Mouse (Mus musculus) activated CD4-positive, CD25-positive, alpha-beta regulatory T cell, adult 4 months (primary cell): ENCODE data around the gene Ccdc88b. TPM values are rescaled to one million over a fixed set of nuclear protein-coding genes. Genes with fewer than 3 reads are reported as not detected.

Experiments
- ATAC-seq: one replicate; pipeline ENCODE4 v1.8.0; 2017
- polyA plus RNA-seq, 2 experiments: library from polyadenylated mRNA; unstranded; fragments of 100-300 nt; shearing (Covaris generic); gene quantifications; one replicate each; pipeline ENCODE4 v1.2.1; 2017

Ccdc88b gene
- polyA plus RNA-seq, 2 experiments from 2014 or later, result 3.8 to 6.5 TPM

DNA sequence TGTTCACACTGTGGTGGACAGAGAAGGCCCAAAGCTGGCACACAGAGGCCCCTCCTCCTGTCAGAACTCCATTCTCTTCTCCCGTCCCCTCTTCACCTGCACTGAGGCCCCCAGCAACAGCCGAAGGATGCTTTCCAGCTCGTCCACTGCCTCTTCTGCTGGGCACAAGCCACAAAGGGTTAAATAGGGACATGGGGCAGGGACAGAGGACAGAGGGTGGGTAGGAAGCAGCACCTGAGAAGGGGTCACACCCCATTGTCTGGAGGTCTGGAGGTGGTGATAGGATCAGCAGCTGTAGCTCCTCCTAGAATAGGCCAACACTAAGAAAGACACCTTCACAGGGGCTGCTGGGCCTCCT lies 1.0 kb downstream of the Ccdc88b start:
- ATAC-seq, result no peak

DNA sequence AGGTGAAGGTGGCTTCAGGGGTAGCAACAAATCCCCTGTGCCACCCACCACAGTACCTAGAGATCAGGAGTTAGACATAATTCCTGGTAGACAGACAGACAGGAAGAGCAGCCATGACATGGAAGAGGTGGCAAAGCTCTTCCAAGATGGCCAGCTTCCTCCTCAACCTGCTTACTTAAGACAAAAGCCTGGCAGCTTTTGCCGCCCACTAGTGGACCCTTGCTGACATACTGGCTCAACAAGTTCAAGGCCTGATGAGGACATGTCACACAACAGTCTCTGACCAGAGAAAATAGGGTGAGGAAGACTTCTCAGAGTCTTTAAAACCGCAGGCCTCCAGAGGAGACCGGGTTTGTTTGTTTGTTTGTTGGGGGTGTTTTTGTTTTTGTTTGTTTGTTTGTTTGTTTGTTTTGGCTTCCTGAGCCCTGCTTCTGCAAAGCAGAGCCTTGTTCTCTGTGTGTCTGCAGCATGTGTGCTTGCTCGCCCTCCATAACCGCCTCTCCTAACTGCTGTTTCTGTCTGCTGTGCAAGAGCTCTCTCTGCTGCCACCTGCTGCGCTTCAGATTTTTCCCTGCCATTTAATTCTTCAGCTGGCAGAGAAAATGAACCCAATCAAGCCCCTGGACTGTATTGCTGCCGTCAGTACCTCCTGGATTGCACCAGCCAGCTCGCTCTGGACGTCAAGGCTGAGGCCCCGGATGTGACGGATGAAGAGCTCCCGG lies 1.6 kb downstream of the Ccdc88b start:
- no peak for ATAC-seq

DNA sequence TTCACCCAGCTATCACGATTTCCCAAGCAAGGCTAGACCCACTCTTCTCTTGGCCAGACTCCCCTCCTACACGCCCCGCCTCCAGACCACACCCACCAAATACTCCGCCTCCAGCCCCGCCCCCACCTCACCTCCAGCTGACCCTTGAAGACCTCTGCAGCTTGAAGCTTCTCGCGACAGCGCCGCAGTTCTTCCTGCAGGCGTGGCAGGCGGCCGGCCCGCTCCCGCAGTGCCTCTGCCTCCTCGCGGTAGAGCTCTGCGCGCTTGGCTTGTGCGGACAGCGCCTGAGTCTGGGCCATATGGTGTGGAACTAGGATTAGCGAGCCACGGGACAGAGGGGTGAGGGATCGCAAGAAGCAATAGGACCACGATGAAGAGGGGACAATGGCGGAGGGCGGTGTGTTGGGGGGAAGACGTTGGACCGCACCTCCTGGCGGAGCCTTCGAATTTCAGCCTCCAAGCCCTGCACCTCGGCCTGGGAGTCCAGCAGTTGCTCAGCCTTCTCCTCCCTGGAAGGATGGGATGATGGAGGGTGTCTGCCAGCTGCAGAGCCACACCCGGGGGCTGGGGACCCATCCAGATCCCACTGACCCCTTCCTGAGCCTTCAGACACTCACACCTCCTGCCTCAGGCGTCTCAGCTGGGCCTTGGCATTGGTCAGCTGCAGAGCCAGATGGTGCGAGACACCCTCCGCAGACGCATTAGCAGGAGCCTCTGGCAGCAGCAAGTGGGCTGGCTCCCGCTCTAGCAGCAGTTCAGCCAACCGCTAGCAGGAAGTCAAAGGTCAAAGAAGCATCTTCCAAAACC lies 2.6 kb downstream of the Ccdc88b start:
- no peak for ATAC-seq

DNA sequence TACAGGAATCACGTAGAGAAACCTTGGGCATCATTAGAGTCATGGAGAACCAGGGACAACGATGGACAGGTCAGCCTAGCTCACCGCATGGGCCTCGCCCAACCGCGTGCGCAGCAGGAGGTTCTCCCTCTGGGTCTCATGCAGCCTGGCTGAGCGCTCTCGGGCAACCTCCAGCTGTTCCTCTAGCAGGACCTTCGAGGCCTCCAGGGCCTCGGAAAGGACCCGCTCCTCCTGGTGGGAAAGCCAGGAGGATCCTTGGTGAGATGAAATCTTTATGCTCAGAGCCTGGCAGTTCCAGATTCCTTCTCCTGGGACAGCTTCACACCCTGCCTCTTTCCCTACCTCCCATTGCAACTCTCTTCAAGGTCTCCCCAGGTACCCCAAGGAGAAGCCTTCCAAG lies 3.4 kb downstream of the Ccdc88b start:
- ATAC-seq, result no peak

DNA sequence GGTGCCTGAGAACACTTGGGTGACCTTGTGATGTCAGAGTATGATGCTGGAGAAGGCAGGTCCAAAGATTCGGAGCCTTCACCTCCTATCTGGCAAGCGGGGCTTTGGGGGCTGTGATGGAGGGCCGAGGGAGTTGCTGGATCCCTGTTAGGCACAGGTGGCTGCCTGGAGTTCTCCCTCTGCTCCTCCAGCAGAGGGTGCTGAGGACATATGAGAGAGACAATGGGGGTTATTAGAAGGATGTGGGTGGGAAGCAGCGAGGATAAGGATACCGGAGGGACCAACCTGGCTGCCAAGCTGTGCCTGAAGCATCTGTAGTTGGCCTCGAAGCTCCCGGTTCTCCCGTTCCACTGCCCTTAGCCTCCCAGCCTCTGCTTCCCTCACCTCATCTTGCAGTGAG lies 4.1 kb downstream of the Ccdc88b start:
- no peak for ATAC-seq

DNA sequence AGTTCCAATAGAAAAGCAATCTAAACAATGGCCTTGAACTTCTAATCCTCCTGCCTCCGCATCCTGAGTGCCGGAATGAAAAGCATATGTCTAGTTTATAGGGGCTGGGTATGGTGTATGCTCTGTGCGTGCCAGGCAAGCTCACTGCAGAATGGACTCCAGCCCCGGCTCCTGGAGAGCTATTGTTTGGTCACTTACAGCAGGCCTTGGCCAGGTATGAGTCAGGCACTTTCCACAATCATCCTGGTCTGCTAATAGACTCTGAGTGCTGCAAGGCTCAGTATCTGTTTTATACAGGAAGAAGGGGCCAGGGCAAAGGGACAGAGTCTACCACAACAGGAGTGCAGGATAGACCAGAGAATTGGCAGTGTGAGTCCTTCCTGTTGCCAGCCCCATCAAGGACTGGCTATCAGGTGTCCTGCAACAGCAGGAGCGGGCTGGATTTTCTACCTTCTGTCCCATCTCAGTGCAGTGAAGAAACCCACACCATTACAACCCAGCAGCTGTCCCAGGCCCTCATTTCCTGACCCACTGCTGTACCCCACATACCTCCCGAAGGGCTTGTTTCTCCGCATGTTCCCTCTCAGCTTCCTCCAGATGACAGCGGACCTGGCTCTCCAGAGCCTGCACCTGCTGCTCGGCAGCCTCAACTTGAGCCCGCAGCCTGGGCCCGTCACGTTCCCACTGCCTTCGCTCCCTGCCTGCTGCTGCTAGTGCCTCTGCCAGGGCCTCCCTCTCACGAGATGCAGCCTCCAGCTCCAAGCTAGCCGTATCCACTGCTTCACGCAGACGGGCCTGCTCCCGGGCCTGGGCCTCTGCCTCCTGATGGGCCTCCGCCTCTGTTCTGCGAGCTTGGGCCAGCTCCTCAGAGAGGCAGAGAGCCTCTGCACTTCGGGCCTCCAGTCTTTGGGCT lies 5.4 kb downstream of the Ccdc88b start:
- ATAC-seq, result no peak

DNA sequence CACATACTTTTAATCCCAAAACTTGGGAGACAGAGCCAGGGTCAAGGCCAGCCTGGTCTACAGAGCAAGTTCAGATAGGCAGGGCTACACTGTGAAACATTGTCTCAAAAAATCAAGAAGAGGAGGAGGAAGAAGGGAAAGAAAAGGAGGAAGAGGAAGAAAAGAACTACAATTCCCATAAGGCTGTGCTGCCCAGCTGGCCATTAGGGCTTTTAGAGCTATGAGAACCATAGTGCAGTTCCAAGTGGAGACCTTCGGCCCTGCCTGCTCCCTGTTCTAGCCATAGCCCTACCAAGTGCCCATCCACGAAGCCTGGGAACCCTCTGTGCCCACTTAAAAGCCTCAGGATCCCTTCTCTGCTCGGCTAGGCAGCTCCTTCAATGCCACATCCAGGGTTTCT lies 6.5 kb downstream of the Ccdc88b start:
- no peak for ATAC-seq

DNA sequence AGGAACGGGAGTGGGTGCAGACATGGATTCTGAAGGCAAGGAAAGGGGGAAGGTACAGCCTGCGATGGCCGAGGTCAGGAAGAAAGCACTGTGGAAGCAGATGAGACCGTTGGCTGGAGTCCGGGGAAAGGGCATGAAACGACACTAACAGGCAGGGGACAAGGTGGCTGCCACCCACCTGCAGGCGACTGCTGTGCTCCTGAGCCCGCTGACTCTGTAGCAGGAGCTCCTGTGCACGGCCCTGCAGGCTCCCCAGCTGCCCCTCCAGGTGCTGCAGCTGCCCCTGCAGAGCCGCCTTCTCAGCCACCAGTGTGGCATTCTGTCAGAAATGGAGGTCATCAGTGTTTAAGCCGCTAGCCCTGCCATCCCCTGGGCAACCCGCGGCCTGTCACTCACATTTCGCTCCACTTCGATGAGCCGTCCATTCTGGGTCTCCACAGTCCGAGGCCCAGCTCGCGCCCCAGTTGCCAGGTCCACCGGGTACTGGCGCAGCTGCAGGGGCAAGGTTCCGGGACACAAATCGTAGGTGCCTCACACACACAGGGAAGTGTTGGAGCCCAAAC lies 8.4 kb downstream of the Ccdc88b start:
- ATAC-seq, result no peak

DNA sequence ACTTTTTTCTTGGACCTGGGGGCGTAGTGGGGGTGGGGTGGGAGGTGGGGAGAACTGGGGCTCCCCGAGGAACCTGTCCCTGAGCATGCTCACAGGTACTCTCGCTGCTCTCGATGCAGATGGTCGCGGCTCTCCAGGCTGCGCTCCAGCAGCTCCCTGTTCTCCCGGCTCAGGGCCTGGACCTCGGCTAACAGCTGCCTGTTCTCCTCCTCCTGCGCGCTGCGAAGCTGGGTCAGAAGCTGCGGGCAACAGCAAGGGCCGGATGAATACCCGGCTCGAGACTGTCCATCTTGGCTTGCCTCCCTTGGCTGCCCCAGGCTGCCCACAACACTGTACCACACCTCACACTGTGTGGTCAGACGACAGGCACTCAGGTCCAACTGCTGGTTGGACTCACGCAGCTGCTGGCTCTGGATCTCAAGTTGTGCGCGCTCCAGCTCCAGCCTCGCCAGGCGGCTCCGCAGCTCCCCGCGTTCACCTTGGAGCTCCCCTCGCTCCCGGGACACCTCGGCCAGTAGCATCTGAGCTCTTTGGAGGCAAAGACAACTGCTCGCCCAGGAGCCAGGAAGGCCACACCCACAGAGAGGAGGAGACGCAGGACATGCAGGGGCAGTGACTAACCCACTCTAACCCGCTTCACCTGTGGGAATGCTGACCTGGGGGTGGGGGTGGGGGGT lies 10.0 kb downstream of the Ccdc88b start:
- ATAC-seq, result no peak

DNA sequence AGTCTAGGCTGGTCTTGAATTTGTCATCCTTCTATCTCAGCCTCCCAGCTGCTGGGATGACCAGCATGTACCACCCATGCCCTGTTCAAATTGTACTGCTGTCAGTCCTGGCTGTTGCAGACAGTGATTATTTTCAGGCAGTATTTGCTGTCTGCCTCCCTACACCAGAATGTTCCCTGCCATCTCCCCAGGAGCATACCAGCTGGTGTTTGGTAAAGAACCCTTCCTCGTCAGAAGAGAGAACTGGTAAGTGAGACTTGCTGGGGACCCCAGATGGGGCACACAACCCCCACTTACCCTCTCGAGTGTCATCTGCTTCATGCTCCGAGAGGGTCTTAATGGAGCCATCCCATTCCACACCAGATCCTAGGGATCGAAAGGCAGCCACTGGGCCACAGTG lies 12.0 kb downstream of the Ccdc88b start:
- no peak for ATAC-seq

DNA sequence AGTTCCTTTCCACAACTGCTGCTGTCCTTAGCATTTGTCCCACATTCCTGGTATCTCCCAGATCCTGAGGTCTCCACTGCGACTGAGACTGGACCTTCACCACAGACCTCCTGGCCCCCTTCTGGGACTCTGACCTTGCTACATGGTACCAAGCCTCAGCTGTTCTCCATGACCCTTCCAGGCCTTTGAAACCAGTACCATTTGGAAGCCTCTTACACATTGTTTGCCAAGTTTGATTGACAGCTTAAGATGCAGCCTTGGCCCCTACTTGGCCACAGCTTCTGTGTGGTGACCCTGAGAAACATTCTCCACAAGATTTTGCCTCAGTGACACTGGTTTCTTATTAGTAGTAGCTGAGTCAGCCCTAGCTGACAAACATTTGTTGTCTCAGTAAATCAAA lies 15.7 kb downstream of the Ccdc88b start:
- ATAC-seq, result no peak

DNA sequence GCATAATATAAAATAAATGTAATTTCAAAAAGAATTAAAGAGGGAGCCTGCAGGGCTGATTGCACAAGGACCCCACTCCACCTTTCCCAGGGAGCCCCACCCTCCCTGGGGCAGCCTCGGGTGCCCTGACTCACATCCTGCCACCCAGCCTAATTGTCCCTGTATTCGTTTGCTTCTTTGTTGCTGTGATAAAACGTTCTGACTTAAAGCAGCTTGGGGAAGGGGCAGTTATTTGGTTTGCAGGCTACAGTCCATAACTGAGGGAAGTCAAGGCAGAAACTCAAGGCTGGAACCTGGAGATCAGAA lies 16.8 kb downstream of the Ccdc88b start:
- ATAC-seq, result peak; percentile 48

DNA sequence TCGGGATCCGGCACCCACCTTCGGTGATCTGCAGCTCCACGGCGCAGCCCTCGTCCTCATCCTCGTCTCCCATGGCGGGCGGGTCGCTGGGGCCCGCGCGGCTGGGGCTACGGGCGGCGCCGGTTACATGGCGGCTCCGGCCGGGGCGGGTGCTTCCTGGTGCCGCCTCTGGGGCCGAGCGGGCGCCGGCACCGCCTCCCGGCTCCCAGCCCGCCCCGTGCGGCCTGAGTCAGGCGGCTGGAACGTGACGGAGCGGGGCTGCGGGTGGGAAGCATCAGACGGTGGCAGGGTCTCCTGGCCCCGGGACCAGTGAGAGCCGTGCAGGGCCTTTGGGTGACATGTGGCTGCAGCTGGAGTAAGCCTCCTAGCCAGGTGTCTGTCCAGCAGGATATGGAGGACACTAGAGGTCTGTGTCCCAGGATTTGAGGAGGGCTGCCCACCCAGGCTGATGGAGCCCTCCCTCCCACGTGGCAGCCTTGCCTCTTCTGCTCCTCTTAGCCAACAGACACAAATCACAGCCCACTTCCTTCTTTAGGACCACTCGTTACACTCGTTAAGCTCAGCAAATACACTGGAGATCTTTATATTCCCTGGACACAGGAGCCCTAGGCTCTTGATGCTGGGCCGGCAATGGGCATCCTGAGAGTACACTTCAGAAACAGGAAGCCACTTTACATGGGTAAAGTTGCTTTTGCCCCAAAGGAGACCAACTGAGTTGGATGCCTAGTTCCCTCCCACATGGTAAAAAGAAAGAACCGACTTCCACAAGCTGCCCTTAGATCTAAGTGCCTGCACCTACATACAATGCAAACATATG lies 17.3 kb downstream of the Ccdc88b start, which contains the start of gene Rps6ka4:
Gene Rps6ka4 (minus strand): TSS at position 162 of the 817 bp plus-strand sequence.
- ATAC-seq, result peak; percentile 58

DNA sequence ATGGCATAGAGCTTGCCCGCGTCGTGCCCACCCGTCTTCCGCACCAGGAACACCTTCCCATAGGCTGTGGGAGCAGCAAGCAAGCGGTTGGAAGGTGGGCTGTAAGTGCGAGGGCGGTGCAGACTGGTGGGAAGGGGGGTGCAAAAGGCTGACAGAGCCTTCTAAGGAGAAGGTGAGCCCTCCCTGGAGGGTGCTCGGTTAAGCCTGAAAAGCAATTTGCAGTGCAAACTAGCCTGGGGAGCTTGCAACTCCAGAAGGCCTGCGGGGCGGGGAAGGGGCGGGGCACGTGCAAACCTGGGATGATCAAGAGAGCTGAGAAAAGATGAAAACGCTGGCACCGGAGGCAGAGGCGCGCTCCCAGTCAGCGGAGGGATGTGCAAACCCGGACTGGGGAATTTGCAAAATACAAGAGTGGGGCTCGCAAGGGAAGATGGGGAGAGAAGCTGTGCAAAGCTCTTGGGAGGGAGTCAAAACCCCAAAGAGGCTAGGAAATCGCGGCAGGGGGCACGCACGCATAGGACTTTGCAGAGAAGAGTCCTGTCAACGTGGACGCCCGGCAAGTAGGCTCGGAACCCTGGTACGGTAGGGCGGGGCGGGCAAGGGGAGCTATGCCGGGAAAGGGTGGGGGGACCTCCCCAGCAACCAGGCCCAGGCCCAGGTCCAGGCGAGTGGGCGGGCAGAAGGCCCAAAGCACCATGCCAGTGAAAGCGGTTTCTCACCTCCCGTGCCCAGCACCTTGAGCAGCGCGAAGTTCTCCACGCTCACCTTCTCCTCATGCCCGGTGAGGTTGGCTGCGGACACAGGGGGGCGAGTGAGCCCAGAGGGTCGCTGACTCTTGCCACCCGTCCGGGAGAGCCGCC lies 18.2 kb downstream of the Ccdc88b start:
- no peak for ATAC-seq

DNA sequence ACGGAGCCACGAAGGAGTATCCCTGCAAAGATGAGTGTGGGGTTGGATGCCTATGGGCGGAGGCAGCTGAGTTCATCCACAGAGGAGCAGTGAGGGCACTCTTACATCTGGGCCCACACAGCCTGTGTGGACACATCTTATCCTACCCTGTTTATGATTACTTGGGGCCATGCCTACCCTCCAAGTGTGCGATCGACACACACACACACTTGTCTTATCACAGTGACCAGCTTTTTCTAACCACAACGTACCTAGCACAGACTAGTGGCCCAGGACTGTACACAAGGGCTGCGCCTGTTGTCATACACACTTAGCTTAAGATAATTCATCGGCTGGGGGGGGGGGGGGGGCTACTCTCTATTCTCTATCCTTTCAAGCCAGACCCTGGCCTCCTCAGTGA lies 25.6 kb downstream of the Ccdc88b start:
- no peak for ATAC-seq

DNA sequence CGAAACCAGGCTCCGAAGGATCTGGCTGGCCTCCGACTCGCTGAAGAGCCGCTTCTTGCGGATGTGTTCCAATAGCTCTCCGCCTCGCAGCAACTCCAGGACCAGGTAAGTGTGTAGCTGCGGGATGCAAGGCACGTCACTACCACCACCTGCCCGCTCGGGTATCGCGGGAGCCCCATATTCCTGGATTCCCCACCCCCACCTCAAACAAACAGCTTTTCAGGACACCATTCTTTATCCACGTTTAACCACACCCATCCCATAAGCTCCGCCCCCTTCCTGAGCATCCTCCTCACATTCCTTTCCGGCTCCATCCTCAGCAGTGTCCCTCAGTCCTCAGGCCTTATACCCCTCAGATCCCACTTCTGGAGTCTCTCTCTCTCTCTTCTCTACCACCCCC lies 26.7 kb downstream of the Ccdc88b start:
- no peak for ATAC-seq

DNA sequence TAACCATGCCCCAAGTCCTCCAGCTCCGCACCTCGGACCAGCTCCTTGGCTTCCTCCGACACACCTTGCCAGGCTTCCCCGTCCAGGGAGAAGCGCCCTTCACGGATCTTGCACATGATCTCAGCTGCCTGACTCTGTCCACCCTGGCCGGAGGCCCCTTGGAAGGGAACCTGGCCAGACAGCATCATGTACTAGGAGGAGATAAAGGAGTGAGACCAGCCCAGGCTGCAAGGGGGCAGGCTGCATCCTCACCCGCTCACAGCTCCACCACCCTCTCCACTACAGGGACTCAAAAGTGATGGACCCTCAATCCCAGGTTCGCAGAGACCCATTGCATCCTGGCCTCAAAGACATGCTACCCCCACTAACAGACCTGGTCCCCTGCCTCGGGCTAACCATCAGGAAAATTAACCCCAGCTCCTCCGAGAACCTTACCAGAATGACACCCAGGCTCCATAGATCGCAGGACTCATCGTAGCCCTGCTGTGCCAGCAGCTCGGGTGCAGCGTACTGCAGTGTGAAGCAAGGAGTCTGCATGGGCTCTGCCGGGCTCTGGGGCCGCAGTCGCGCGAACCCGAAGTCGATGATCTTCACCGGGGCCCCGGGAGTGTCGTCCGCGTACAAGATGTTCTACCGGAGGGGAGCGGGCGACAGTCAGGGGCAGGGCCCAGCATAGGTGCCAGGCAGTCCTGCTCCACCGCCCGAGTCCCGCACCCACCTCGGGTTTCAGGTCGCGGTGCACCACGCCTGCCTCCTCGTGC lies 27.3 kb downstream of the Ccdc88b start:
- no peak for ATAC-seq

DNA sequence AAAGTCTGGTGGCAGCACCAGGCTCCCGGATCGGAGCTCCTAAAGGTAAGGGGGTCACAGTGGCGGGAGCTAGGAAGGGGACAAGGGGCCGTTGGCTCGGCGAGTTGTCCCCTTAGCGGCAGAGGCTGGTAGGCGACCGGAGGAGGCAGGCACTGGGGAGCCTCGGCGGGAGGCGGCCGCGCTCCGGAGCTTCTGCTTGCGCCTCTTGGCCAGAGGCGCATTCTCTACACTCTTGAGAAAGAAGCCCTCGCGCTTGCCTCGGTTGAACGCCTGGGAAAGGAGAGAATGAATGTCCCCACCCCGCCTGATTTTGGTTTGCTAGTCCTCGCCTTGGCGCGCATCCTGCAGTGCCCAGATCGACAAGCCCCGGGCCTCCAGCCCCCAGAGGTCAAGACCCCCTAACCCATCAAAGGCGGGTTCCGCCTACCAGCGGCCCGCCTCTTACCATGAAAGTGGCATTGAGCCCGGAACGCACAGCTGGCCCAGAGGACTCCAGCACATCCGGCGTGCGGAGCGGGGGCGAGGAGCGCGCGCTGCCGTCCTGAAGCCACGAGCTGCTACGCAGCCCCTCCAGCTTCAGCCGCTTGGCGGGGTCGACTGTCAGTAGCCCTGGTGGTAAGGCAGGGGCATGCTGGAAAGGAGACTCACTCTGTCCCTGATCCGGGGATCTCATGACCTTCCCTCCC lies 28.0 kb downstream of the Ccdc88b start:
- no peak for ATAC-seq

DNA sequence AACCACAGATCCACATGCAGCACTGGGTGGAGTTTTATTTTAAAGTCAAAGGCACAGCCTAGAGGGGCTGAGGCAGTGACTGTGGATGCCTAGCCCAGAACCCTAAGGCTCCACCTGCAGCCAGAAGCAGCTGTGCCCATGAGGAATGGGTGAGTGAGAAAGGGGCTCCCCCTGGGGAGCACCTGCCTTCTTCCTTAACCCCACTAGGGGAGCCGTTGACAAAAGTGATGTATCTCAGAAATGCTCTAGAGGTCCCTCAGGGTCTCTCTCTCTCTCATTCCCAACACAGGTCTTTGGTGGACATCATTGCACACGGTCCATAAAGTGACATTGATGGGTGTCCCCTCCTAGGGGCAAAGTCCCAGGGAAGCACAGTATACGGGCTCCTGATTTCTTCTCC lies 28.9 kb downstream of the Ccdc88b start:
- no peak for ATAC-seq
